Mouse (Mus musculus): ENCODE measurements around the gene Pgm5.

GRCm38 (mm10) chr19:24683016-24683720 is 178.5 kb downstream of the Pgm5 start:
- TF ChIP-seq GATA1 (IDR thresholded peaks at IDR 0.05; ENCODE audit: low read depth, low read length): no peak
- TF ChIP-seq CTCF (IDR thresholded peaks at IDR 0.05 in 2 of 3, conservative IDR thresholded peaks at IDR 0.05 in 1 of 3; ENCODE audit: control insufficient read depth in 1 of 3, insufficient read depth in 1 of 3, low read depth in 2 of 3, low read length in 3 of 3, poor library complexity in 1 of 3, severe bottlenecking in 1 of 3): no peak
- no peak for TF ChIP-seq EP300 (IDR thresholded peaks at IDR 0.05; ENCODE audit: low read depth in 1 of 2, low read length in 2 of 2)
- TF ChIP-seq POLR2A (IDR thresholded peaks at IDR 0.05; ENCODE audit: control insufficient read depth in 1 of 2, insufficient read depth in 1 of 2, low read depth in 1 of 2, low read length in 2 of 2, poor library complexity in 1 of 2): no peak
- TF ChIP-seq BHLHE40 (IDR thresholded peaks at IDR 0.05; ENCODE audit: borderline replicate concordance, low read depth, low read length): no peak
- no peak for TF ChIP-seq RCOR1 (IDR thresholded peaks at IDR 0.05; ENCODE audit: low read depth, low read length)

All from MEL (cell line).